Mouse (Mus musculus) ES-E14 (cell line): Measurements from ENCODE around the gene Rab26. TPM values are rescaled to one million over a fixed set of nuclear protein-coding genes. Genes with fewer than 3 reads are reported as not detected.

ENCODE experiments used
- DNase-seq: peaks from one replicate; pipeline ENCODE4 v3.0.0-alpha.2; 2013; ENCODE audit warnings: low read depth, low spot score
- H3K27ac ChIP-seq: 2 replicates; pipeline ENCODE4 v1.5.1; 2012; ENCODE audit warnings: low read depth, mild to moderate bottlenecking, low read length, moderate library complexity, mixed read lengths; ENCODE audit not compliant: poor library complexity, insufficient read depth, severe bottlenecking
- H3K36me3 ChIP-seq: 2 replicates; pipeline ENCODE4 v1.6.1; 2012; ENCODE audit warnings: mild to moderate bottlenecking, low read length, moderate library complexity, mixed read lengths; ENCODE audit not compliant: control insufficient read depth, poor library complexity, insufficient read depth, severe bottlenecking
- H3K4me1 ChIP-seq, 2 experiments: fragments of 150-350 bp in 1 of 2; sonication (generic) in 1 of 2; 2 replicates each; pipeline ENCODE4 v1.6.1; 2012; ENCODE audit warnings: low read length in 2 of 2, mild to moderate bottlenecking in 1 of 2, mixed read lengths in 1 of 2; ENCODE audit not compliant: control insufficient read depth in 2 of 2, insufficient read depth in 2 of 2, poor library complexity in 1 of 2
- H3K4me3 ChIP-seq, 2 experiments: fragments of 150-350 bp in 1 of 2; sonication (generic) in 1 of 2; 2 replicates each; pipeline ENCODE4 v1.5.1; 2012; ENCODE audit warnings: low read length in 2 of 2, low read depth in 1 of 2, mild to moderate bottlenecking in 1 of 2, mixed read lengths in 1 of 2; ENCODE audit not compliant: insufficient read depth in 1 of 2, poor library complexity in 1 of 2, severe bottlenecking in 1 of 2
- H3K9ac ChIP-seq: 2 replicates; pipeline ENCODE4 v1.6.1; 2012; ENCODE audit warnings: low read depth, mild to moderate bottlenecking, low read length, mixed read lengths; ENCODE audit not compliant: poor library complexity, insufficient read depth, severe bottlenecking
- H3K9me3 ChIP-seq: fragments of 150-350 bp; sonication (generic); 2 replicates; pipeline ENCODE4 v1.6.1; 2012; ENCODE audit warnings: low read depth, mild to moderate bottlenecking, low read length; ENCODE audit not compliant: control insufficient read depth, insufficient read depth
- CHD2 ChIP-seq: IDR thresholded peaks from 2 replicates; pipeline ENCODE4 v1.6.1; 2014; ENCODE audit warnings: mild to moderate bottlenecking, low read depth, low read length, inconsistent platforms
- HCFC1 ChIP-seq: IDR thresholded peaks from 2 replicates; pipeline ENCODE4 v1.6.1; 2012; ENCODE audit warnings: low read length, inconsistent platforms, borderline replicate concordance; ENCODE audit not compliant: insufficient read depth
- MAFK ChIP-seq: IDR thresholded peaks from 2 replicates; pipeline ENCODE4 v1.6.1; 2014; ENCODE audit warnings: mild to moderate bottlenecking, low read depth, low read length, inconsistent platforms; ENCODE audit not compliant: insufficient read depth
- ZC3H11A ChIP-seq: IDR thresholded peaks from 2 replicates; pipeline ENCODE4 v1.6.1; 2012; ENCODE audit warnings: low read depth, mild to moderate bottlenecking, inconsistent platforms, low read length, borderline replicate concordance
- ZNF384 ChIP-seq: IDR thresholded peaks from 2 replicates; pipeline ENCODE4 v1.6.1; 2012; ENCODE audit warnings: low read depth, low read length, inconsistent platforms
- in situ Hi-C, 2 experiments: fragments of 600-800 bp; cut with MboI; formaldehyde crosslinking; loops; one replicate each; pipeline ENCODE4 v1.15.1; 2025; ENCODE audit warnings: low sequenced_read_pairs in 2 of 2, inconsistent platforms in 1 of 2; ENCODE audit not compliant: unreplicated experiment in 2 of 2
- total RNA-seq: library from RNA; depleted of rRNA; stranded (reverse); fragments of 300-350 nt; gene quantifications from 2 replicates; pipeline ENCODE4 v1.2.3, GENCODE M21; 2012

Rab26 gene
- total RNA-seq, 1 experiment = 2.8 TPM

DNA sequence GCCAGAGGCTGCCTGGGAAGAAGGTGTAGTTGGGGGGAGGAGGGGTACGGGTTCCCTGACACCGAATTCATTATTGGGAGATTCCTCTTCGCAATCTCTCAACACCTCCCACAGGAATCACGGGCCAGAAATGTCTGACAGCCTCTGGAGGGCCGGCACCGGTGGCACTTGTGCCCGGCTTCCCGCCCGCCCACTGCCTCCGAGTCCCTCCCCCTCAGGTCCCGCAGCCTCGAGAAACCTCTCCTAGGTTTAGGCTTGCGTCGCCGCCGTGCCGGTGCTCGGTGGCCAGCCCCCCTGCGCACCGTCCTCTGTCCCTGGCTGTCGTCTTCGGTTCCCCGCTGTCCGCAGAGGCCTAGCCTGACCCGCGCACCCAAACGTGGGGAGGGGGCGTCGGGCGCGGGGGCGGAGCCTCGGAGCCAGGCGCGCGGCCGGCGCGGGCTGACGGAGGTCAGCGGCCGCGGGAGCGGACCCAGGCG lies 45.8 kb downstream of the Rab26 start, which contains the start of gene Caskin1:
Gene Caskin1 (plus strand): TSS at position 416 of the 476 bp plus-strand sequence.
- no peaks in the 10 kb centered on the region for H3K36me3 ChIP-seq
- H3K9me3 ChIP-seq = no peaks in the 10 kb centered on the region
- peak within 1 kb of the TSS; percentile 87 to 92 for H3K4me3 ChIP-seq
- peak within 1 kb of the TSS; percentile 78 for H3K9ac ChIP-seq
- no peak within 1 kb of the TSS for H3K27ac ChIP-seq
- TF ChIP-seq ZNF384 (no peak), ZC3H11A (no peak), MAFK (no peak), CHD2 (no peak), HCFC1 (no peak)
- DNase-seq = no peak
- peaks cover 4 to 9% of the 10 kb centered on the region in 2 experiments; a peak in 3 of 4 replicates for H3K4me1 ChIP-seq
- in situ Hi-C loops = no loop called here

- Histone ChIP-seq H3K9ac (no peak overlapping the region), H3K36me3 (no peaks in the 10 kb centered on the region), H3K4me3 (no peak overlapping the region), H3K4me1 (peaks cover 4 to 8% of the 10 kb centered on the region in 2 experiments; a peak in 3 of 4 replicates), H3K9me3 (no peaks in the 10 kb centered on the region), H3K27ac (no peak overlapping the region; the same call in 1 of the 2 replicates)
- no peak for DNase-seq
- TF ChIP-seq ZNF384 (peak; percentile 57; the same call in 1 of the 2 replicates), CHD2 (no peak), HCFC1 (no peak), ZC3H11A (no peak), MAFK (peak; percentile 73)
- in situ Hi-C loops = no loop called here
These were observed 48.7 kb downstream of the Rab26 start for GRCm38 (mm10) chr17:24485090-24485860.

DNA sequence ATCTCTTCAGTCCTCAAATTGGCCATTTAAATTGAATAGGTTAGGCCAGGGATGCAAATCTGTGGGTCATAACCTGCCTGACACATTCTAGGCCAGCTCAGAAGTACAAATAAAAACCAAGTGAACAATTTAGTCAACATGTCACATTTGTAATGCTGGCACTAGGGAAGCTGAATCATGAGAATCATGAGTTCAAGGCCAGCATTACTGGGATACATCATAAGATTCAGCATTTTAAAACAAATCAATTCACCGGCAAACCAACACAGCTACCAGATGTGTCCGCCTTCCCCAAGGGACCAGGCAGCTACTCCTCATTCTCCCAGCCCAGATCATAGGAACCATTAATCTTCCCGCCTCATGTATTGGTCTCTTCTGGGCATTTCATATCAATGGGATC lies 50.5 kb downstream of the Rab26 start:
- Histone ChIP-seq H3K27ac (no peak overlapping the region), H3K4me3 (no peak overlapping the region), H3K9me3 (no peaks in the 10 kb centered on the region), H3K9ac (no peak overlapping the region), H3K36me3 (no peaks in the 10 kb centered on the region), H3K4me1 (peaks cover 4 to 11% of the 10 kb centered on the region in 2 experiments; a peak in 2 of 4 replicates)
- no peak for TF ChIP-seq ZNF384
- TF ChIP-seq HCFC1 = no peak
- TF ChIP-seq MAFK = no peak
- no peak for TF ChIP-seq ZC3H11A
- TF ChIP-seq CHD2 = no peak
- DNase-seq = no peak
- in situ Hi-C loops = no loop called here

DNA sequence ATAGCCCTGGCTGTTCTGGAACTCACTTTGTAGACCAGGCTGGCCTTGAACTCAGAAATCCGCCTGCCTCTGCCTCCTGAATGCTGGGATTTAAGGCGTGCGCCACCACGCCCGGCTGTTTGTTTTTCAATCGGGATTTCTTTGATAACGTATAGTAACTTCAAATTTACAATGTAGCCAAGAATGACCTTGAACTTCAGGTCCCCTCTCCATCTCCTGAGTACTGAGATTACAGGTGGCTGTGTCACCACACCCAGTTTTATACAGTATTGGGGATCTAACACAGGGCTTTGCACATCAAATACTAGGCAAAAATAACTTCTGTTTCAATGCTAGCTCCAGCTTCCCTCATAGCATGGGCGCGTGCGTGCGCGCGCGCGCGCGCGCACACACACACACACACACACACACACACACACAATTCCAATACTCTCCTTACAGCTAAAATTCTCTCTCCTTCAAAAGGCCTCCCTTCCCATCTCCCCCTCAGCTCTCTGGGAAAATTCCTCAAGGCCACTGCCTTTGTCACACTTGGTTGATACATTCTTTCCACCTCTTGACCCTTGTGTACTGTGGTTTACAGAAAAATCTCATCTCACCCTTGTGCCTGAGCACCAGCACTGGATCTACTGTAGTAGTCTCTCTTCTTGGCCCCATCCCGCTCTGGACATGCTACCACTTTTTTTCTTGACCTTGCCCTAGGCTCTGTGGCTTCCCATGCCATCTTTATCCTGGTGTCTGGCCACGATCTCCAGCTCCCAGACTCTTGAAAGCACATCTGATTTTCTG lies 52.8 kb downstream of the Rab26 start:
- no peak for DNase-seq
- Histone ChIP-seq H3K36me3 (peaks cover 8% of the 10 kb centered on the region; the same call in 1 of the 2 replicates), H3K9me3 (no peaks in the 10 kb centered on the region), H3K4me3 (no peak overlapping the region), H3K9ac (no peak overlapping the region), H3K27ac (no peak overlapping the region; the same call in 1 of the 2 replicates), H3K4me1 (peaks cover 2 to 13% of the 10 kb centered on the region in 2 experiments; a peak in 2 of 4 replicates)
- in situ Hi-C loops = no loop called here
- TF ChIP-seq MAFK (no peak), CHD2 (no peak), ZNF384 (no peak), HCFC1 (no peak), ZC3H11A (no peak)
